Mouse (Mus musculus) central nervous system, embryonic 11.5 days (tissue): ENCODE data around the gene Cd300a. TPM values are rescaled to one million over a fixed set of nuclear protein-coding genes. Genes with fewer than 3 reads are reported as not detected.

ENCODE experiments used
- polyA plus RNA-seq: library from polyadenylated mRNA; depleted of rRNA; stranded (reverse); fragments of >200 nt; gene quantifications from 2 replicates; pipeline ENCODE4 v1.2.3, GENCODE M21; 2012; rRNA removed

The Cd300a gene
- 0.88 and 1.5 TPM in 2 replicates for polyA plus RNA-seq

DNA sequence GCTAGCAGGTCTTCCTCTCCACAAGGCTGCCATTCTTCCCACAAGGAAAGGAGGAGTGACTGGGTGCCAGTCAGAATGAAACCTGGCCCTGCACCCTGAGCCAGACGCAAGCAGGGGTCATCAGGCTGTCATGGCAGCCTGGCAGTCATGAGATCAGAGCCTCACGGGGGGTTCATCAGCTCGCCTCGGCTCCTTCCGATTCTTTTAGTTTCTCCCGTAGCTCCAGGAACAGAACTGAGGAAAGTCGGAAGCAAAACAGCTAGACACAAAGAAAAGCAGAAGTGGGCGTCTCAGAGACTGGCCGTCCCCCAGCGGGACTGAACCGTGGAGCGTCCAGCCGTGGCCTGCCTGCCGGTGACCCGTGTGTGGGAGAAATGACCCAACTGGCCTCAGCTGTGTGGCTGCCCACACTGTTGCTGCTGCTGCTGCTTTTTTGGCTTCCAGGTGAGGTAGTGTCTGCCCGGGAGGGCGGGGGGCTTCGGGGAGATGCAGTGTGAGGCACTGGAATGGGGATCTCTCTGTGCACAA, at the start of gene Cd300a:
Cd300a (plus strand) TSS at position 51 of the 528 bp plus-strand sequence.

DNA sequence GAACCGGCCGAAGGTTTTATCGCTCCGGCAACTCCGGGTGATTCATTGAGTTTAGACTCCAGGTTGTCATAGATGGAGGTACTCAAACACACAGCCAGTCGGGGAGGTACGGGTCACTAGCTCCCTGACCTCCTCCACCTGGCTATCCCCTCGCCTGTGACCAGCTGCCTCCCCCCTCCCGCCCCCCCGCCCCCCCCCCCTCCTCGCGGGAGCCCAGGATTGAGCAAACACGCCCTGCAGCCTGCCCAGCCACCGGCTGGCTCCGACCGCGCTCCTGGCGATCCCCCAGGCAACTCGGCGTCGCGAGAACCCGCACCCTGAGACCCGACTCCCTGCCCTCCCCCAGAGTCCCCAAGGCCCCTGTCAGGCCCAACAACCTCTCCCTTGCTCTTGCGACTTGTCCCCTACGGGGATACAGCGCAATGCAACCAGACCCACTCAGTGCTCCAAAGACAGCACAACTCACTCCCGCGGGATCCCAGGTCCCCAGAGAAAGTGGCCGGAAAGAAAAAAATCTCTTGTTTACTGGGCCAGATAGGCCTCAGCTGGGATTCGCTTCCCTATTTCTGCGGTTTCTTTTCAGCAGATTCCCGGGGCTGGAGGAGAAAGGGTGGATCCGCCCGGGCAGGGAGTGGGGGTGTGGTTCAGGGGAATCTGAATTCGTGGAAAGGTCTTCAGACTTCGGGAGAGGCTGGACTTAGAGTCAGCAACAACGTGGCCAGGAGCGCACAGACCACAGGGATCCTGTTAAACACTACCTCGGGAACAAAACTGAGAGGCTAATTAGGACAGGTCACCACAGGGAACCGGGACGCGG, 39.2 kb upstream of the Cd300a start, which contains the start of gene Gprc5c:
Gprc5c (plus strand) TSS at position 701 of the 817 bp plus-strand sequence.

DNA sequence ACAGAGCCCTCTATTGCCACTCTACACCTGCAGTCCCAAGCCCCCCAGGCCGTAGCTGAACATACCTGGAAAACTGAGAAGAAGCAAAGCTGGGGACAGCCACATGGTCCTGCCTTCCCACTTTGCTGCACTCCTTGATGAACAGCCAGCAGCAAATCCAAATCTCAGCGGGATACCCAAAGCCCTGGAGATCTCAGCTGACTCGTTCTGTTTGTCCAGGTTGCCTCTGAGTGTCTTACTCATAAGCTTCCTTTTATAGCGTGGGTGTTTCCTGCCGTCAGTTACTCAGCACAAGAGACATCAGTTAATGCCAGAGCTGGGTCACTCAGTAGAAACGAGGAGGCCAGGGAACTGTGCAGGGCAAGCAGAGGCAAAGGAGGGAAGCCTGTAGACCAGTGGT, 44.3 kb downstream of the Cd300a start, which contains the start of gene Cd300lb:
Cd300lb (minus strand) TSS at position 243 of the 400 bp plus-strand sequence.

Other genes with a start within 250 kb of the Cd300a start
- 2,791 and 3,091 TPM in 2 replicates for gene Rpl38, start 221.5 kb upstream of the Cd300a start, polyA plus RNA-seq
- 4.7 and 9.3 TPM in 2 replicates for gene Ttyh2, start 214.6 kb upstream of the Cd300a start, polyA plus RNA-seq
- 1.9 and 3.8 TPM in 2 replicates for gene Dnaic2, start 162.6 kb upstream of the Cd300a start, polyA plus RNA-seq
- 2.2 and 2.4 TPM in 2 replicates for gene Kif19a, start 124.7 kb upstream of the Cd300a start, polyA plus RNA-seq
- 38.5 and 71.8 TPM in 2 replicates for gene Btbd17, start 94.1 kb upstream of the Cd300a start, polyA plus RNA-seq
- 0.06 and 0.14 TPM in 2 replicates for gene Gpr142, start 91.1 kb upstream of the Cd300a start, polyA plus RNA-seq
- gene Gprc5c, start 38.9 kb upstream of the Cd300a start, polyA plus RNA-seq, result 6.5 and 21.2 TPM in 2 replicates
- 0.05 and 0.15 TPM in 2 replicates for gene Cd300lb, start 44.3 kb downstream of the Cd300a start, polyA plus RNA-seq
- gene Cd300c, start 79.1 kb downstream of the Cd300a start, polyA plus RNA-seq, result 0.08 TPM in 1 of 2 replicates, not detected in the other
- 0.07 and 0.11 TPM in 2 replicates for gene Cd300ld, start 99.9 kb downstream of the Cd300a start, polyA plus RNA-seq
- gene Cd300c2, start 111.8 kb downstream of the Cd300a start, polyA plus RNA-seq, result 1.3 and 1.6 TPM in 2 replicates
- not detected in 2 replicates for gene Cd300ld2, start 126.2 kb downstream of the Cd300a start, polyA plus RNA-seq
- gene Cd300ld4, start 137.0 kb downstream of the Cd300a start, polyA plus RNA-seq, result 0.16 TPM in 1 of 2 replicates, not detected in the other
- 0.23 TPM in 1 of 2 replicates, not detected in the other for gene Cd300ld5, start 147.7 kb downstream of the Cd300a start, polyA plus RNA-seq
- gene Cd300ld3, start 158.4 kb downstream of the Cd300a start, polyA plus RNA-seq, result 0.23 and 0.45 TPM in 2 replicates
- gene Cd300e, start 172.1 kb downstream of the Cd300a start, polyA plus RNA-seq, result 0.02 and 0.04 TPM in 2 replicates
- gene Rab37, start 201.4 kb downstream of the Cd300a start, polyA plus RNA-seq, result 1.4 and 2.0 TPM in 2 replicates
- 0.20 and 0.29 TPM in 2 replicates for gene Cd300lf, start 244.0 kb downstream of the Cd300a start, polyA plus RNA-seq